Mouse (Mus musculus): Measurements from ENCODE around the gene Zpr1.
A peak's percentile ranks its signal among the peaks of the same experiment; 100 is the strongest.
"Not testable (repeated sequence)": the region's sequence is repeated elsewhere in the genome, so short reads cannot be mapped to it uniquely, and the experiment has no call there.

Gene Zpr1

DNA sequence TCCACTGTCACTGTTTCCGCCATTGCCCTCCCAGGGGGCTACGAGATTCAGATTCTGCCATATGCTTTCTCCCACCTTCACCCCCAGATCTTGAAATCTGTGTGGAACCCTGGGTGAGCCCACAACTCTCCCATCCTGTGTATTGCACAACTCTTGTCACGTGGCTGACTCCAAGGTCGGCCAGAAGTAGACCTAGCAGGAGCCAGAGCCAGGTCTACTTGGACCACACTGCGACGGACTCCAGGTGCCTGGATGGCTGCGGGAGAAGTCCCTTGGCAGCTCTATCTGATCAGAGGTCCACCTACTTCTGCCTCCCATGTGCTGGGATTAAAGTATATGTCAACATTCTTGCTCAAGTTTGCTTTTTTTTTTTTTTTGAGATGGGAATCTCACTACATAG, 11.7 kb upstream of the Zpr1 start:
- no peak for DNase-seq (ENCODE audit: low spot score in 2 of 2)

DNA sequence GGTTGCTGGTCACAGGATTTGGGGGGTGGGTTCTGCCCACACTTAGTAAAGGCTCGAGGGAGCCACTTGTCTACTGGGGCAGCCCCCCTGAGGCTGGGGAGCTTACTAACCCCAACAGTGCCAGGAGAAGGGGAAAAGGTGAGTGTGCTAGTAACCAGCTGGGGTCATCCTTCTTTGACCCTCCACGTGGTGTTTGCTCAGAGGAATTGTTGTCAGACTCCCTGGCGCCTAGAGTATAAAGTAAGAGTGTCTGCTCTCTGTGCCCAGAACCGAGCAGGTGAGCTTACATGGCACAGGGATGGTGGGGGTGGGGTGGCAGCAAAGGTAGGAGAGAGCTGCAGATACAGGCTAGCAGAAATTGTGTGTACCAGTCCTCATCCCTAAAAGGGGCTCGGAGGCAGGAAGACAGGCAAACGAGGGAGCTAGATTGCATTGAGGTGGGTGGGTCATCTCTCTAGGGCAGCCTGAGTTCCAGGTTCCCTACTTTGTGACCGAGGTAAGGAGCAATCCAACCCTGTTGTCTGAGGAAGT, 4.5 kb upstream of the Zpr1 start, which contains the start of gene Apoa5:
TSS of gene Apoa5 (plus strand) at position 291 of the 531 bp plus-strand sequence.
- DNase-seq (ENCODE audit: low spot score in 2 of 2) = no peak

DNA sequence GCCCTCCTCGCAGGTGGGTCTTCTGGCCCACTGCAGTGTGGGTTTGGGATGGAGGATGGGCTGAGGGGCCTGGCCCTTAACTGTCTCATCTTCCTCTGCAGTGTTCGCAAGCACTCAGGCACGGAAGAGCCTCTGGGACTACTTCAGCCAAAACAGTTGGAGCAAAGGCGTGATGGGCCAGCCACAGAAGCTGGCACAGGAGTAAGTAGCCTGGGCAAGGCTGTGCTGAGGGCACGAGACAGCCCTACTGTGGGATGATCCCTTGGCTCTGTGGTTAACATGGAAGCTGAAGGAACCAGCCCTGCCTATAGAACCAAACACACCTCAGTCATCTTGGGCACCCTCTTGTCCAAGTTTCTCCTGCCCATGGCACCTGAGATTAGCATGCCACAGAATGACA, 3.7 kb upstream of the Zpr1 start:
- DNase-seq (ENCODE audit: low spot score in 2 of 2) = no peak

DNA sequence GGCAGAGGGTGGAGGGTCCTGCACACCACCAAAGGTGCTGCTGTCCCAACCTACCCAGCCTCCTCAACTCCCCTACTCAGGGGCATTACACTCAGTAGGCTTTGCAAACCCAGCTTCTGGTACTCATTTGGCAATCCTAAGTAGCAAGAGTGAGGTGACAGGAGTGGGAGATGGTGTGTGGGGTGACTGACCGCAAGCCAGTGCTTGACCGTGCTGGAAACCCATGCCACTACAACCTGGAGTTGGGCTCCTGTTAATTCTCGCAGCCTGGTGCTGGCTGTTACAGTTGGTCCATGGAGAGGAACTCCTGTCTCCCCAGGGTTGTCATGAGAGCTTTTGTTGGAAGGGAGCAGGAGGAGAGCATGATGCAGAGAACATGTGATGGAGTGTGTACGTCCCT, 2.1 kb upstream of the Zpr1 start:
- DNase-seq (ENCODE audit: low spot score in 2 of 2) = no peak

DNA sequence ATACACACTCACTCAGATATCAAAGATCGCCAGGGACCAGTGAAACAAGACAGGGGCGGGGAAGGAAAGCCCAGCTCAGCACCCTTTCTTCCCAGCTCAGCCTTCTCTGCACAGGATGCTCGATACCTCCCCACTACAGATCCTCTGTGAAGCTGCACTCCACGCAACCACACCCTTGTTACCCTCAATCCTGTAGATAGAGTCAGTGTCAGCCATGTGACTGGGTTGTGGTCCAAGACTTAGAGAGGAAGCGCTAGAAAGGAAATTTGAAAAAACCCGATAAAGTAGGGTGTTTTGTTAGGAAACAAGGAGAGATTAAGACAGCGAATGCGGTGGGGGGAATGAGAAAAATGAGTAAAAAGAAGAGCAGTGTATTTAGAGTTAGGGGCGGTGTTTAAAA, 794 bp upstream of the Zpr1 start:
- no peak for DNase-seq (ENCODE audit: low spot score in 2 of 2)

DNA sequence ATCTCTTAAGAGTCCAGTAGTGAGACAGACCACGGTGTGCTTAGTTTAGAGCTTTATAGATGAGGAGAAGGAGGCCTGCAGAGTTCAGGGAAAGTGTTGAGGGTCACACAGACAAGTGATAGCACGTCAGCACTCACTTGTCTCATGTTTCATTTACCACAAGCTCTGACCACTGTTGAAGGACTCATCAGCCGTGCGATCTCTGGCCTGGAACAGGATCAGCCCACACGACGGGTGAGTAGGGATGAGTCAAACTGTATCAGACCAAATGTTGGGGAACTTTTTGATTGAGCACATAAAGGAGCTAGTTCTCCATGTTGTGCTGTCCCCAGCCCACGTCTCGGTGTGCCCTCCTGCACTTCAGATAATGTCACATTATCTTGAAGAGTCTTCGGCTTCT, 1.6 kb downstream of the Zpr1 start:
- no peak for DNase-seq (ENCODE audit: low spot score in 2 of 2)

DNA sequence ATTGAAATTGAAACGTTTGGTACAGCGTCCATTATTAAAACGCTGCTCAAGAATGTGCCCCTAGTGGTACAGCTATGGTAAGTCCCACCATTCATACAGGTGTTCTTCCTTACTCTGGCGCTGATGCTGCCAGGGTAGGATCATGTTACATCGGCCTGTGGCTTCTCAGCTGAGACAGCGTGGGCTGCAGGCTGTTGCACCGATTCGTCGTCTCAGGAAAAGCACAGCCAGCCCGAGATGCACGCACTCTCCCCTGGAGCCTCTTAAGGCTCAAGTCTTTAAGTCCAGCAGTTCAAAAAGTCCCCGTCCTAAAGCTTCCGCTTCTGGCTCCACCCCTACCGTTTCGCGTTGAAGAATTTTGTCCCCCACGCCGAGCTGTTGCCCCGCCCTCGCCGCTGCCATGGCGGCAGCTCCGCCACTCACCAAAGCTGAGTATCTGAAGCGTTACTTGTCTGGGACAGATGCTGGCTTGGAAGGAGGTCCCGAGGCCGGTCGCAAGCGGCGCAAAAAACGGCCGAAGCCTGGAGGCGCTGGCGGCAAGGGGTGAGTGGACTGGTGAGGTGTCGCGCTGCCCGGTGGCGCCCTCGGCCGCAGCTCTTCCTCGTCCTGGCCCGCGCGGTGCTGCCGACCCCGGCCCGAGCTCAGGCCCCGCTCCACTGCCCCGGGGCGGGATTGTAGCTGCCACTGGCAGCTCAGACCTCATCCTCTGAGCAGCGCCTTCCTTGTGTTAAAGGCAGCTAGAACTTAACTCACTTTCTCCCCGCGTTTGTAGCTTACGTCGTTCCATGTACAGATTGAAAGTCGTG, 10.0 kb downstream of the Zpr1 start, which contains the start of gene Bud13:
TSS of gene Bud13 (plus strand) at position 378 of the 806 bp plus-strand sequence.
- peak; percentile 98 to 99 for DNase-seq (ENCODE audit: low spot score in 2 of 2)

DNA sequence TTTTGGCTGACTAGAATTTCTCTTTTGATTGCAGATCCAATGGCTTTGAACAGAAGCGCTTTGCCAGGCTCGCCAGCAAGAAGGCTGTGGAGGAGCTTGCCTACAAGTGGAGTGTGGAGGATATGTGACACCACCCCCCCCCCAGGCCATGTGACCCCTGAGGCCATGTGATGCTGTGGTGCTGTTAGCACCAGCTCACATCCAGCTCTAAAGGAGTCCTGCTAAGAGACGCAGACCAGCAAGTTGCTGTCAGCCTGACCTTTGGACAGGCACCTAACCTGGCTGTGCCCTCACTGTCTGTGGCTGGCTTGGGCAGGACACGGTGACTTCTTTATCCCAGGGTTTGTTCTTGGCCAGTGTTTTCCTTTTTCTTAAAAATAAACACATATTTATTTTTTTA, 25.5 kb downstream of the Zpr1 start:
- no peak for DNase-seq (ENCODE audit: low spot score in 2 of 2)

DNA sequence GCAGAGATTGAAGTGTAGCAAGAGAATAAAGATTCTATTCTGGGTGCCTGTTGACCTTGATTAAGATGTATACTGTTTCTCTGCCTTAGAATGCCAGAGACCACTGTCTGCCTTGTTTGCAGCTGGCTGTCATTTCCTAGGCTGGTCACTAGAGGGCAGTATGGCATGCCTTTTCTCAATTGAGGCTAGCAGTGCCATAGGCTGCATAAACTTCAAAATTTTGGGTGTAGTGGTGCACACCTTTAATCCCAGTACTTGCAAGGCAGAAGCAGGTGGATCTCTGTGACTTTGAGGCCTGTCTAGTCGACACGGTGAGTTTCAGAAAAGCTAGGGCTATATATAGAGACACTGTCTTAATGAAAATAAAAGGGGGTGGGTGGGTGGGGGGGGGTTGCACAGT, 29.3 kb downstream of the Zpr1 start:
- DNase-seq (ENCODE audit: low spot score in 2 of 2) = peak; percentile 20 to 56

DNA sequence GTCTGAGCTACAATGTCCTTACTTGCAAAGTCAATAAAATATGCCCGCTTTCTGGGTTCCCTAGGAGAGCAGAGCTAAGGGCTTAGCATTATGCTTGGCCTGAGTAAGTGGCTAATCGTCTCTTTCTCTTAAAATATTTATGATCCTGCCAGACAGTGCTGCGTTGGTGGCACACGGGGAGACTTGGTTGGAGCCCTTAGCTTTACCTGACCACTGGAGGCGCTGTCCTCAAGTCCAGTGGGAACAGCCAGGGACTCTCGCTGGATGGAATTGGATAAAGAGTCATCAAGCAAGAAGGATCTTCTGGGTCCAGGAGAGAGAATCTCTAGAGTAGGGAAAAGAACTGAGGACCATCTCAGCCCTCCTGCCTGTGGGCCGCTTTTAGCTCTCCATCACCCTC, 36.3 kb downstream of the Zpr1 start:
- DNase-seq (ENCODE audit: low spot score in 2 of 2) = peak in 1 of 2 experiments; percentile 28

DNA sequence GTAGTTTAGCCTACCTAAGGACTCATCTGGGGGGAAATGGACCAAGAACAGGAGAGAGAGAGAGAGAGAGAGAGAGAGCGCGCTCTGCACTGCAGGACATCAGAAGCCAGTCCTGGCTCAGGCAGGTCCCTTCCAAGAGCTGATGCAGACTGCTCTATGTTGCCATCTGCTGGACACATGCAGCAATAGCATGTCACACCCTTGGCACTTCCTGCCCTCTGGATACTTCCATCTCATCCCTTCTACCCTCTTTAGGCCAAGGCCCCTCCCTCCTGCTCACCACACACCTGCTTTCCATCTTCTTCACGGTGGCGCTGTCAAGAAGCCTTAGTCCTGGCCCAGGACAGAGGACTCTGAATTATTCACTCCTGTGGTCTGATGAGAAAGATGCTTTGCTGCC, 41.6 kb downstream of the Zpr1 start:
- peak; percentile 37 to 64 for DNase-seq (ENCODE audit: low spot score in 2 of 2)

DNA sequence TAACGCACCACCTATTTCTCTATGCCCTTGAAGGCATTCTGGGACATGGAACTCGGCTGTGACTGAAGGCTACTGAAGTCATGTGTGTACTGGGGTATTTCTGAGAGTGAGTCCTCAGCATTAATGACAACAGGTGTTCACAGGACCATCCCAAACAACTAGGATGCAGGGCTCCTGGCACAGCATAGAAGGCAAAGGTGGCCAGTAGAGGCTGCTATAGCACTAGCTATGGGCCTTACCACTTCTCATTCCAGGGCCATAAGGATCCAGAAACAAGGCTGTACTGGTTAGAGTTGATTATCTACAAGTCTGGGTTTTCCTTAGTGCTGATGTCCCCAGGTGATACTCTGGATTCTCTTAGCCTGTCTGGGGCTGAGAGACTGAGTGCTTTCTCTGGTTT, 42.1 kb downstream of the Zpr1 start:
- DNase-seq (ENCODE audit: low spot score in 2 of 2) = no peak

DNA sequence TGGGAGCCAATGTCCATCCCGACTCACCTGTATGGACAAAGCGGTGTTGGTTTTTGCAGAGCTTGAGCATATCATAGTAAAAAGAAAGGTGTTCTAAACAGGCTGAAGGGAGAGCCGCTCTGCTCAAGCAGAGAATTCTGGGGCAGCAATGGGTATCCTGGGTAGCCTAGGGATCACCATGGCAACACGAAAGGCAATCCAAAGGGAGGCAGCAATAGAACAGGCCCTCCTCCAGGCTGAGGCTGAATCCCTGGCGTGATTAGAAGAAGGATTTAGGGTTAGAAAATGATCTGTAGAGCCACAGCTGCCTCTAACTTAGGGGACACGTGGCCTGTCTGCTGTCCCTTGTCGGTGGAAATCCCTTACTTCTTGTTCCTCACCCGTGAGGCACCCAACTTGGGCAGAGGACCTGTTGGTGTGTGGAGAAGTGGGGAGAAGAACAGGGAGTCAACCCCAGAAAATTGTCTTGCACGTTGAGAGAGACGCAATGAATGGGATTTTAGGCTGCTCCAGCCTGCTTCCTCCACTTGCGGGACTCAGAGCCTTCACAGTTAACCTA, 43.0 kb downstream of the Zpr1 start:
- DNase-seq (ENCODE audit: low spot score in 2 of 2) = no peak

DNA sequence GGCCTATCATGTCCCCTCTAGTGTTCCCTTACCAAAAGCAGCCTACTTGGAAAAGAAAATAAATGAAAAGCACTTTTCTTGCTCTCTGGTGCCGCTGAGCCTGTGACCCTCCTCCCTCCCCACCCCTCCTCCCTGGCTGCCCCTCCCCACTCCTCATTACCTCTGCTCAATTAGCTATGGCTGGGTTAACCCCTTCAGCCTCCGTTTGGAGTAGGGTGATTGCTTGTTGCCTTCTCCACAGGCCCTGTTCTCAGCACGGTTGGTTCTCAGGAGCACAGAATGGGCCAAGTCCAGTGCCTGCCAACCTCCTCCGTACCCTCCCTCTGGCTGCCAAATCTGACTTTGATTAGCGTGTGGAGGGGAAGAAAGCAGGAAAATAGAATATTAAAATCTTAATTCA, 43.5 kb downstream of the Zpr1 start:
- DNase-seq (ENCODE audit: low spot score in 2 of 2) = no peak

DNA sequence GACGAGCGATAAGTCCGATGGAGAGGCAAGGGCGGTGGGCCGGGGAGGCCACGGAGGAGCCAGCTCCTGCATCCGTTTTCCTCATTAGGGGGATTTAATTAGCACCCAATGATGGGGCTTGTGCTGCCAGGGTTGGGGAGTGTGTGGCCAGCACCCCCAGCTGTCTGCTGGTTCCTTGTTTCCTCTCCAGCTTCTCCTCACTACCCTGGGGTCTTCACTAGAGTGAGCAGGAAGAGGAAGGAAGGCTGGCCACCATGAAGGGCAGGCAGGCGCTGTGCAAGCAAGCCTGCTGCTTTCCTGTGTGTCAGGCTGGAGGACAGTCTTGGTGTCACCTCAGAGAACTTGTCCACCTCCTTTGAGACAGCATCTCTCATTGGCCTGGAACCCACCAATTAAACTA, 44.0 kb downstream of the Zpr1 start:
- no peak for DNase-seq (ENCODE audit: low spot score in 2 of 2)

DNA sequence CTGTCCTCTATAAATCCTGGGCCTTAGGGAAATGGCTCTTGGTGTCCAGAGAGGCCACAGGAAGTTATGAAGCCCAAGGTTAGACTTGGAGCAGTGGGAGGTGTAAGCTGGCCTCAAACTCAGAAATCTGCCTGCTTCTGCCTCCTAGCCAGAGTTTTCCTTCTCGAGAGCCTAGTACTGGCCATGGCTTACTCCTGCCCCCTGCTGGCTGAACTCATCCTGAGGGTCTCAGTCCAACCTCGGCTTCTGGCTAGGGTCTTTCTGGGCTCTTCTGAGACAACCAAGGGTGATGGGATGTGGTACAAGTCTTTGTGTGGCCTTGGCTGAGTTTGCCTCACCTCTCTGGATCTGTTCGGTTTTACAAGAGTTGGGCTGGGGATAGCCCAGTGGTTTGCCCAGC, 45.1 kb downstream of the Zpr1 start:
- no peak for DNase-seq (ENCODE audit: low spot score in 2 of 2)

DNA sequence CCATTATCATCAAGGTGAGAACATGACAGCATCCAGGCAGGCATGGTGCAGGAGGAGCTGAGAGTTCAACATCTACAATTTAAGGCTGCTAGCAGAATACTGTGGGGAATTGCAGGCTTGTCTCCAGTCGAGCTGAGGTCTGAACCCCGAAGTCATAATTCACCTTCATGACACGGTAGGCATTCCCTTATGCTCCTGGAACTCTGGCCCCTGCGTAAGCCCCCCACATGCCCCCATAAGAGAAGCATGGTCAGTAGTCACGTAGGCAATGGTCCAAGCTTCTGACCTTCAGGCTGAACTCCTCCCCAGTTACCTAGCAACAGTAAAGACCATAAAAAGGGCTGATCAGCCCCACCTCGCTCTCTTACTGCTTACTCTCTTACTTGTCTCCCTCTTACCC, 47.0 kb downstream of the Zpr1 start, which contains the start of gene 4931429L15Rik:
TSS of gene 4931429L15Rik (minus strand) at position 101 of the 400 bp plus-strand sequence.
- DNase-seq (ENCODE audit: low spot score in 2 of 2) = not testable (repeated sequence)

DNA sequence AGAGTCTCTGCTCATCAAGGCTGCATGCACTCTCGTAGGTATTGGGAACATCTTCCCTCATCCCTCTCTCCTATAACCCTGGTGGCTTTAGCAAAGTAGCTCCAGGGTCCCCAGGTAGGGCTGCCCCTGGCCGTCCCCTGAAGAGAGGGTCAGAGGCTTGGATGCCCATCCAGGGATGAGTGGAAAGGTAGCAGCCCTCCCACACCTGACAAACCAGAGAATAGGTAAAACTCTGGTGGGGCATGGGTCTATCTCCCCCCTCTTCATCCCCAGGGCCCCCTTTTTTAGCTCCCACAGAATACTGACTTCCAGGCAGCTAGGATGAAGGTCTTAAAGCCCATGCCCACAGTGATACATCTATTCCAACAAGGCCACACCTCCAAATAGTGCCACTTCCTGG, 47.6 kb downstream of the Zpr1 start:
- no peak for DNase-seq (ENCODE audit: low spot score in 2 of 2)

DNA sequence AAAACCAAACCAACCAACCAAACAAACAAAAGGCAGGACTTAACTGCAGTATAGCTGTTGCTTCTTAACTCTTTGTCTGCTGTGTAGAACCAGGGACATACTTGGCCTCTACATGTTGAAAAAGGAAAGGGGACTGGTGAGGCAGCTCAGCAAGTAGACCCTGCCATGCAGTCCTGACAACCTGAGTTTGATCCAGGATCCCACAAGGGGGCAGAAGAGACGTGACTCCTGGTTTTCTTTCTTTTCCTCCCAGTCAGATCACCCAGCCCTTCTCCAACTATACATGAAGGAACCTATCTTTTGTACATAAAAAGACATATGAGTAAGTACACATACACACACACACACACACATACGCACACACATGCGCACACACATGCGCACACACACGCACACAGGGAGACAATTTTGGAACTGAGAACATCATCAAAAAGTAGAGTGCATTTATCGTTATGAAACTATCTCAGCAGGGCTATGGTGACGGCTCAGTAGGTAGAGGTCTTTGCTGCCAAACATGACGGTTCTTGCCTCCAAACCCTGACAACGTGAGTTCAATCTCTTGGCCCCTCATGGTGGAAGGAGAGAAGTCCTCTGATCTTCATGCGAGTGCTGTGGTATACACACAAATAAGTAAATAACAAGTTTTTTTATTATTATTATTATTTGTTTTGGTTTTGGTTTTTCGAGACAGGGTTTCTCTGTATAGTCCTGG, 54.0 kb downstream of the Zpr1 start:
- no peak for DNase-seq (ENCODE audit: low spot score in 2 of 2)

DNA sequence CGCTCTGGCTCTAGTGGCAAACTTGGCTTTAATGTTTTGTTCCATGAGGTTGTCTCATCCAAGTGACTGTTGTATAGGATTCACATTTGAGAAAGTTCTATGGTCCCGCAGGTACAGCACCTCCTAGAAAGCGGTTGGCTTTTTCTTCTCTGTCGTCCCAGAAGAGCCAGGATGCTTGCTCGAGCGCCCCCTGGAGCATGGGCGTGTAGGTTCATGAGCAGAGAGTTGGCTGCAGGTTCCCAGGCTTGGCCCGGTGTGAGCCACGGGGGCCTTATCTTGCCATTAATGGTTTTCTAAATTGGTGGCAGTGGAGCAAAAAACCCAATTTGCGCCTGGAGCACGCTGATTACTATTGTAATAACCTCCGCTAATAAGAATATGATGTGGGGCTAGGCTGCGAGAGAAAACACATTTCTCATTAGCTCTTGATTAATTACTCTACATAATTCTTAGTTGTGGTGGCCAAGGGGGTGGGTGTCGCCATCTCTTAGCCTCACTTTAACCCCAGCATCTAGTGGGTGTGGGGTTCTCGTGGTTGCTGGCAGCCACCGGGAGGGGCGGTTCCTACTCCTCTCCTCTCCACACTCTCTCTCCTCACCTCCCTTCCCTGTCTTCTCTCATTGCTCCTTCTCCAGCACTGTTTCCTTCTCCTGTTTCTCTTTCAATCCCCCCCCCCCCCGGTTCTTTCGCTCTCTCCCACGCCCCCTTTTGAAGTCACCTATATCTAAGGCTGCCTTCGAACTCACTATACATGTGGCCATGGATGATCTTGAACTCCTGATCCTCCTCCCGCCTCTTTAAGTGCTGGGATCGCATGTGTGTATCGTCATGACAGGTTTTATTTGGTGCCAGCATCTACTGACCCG, 55.1 kb downstream of the Zpr1 start:
- peak in 1 of 2 experiments; percentile 34 for DNase-seq (ENCODE audit: low spot score in 2 of 2)

DNA sequence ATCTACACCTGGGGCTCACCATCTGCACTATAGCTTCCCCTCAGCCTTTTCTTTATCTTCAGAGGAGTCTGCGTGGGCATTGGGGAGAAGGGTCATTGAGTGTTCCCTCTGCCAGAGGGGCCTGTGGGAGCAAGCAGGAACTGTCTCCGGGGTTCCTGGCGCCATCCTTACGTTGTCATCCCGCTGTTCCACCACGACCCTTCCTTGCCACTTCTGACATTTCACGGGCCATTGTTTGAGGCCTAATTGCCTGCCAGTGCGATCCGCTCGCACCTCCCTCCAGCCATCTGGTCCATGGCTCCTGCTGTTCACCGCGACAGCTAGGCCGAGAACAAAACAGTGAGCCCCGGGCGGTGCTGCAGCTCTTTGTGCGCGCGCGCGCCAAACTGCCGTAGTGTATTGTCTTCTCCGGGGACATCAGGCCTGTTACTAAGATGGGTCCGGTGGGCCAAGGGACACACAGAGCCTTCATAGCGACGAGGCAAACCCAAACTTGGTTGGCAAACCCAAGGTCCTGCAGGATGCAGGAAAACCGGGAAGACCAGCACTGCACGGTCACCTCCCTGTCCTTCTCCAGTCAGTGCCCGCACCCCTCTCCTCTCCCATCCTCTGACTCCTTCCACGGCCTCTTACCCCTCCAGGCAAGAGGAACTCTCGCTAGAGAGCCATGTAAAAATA, 55.8 kb downstream of the Zpr1 start:
- peak in 1 of 2 experiments; percentile 26 for DNase-seq (ENCODE audit: low spot score in 2 of 2)
